Mouse (Mus musculus): ENCODE results near the gene Alms1.

DNA sequence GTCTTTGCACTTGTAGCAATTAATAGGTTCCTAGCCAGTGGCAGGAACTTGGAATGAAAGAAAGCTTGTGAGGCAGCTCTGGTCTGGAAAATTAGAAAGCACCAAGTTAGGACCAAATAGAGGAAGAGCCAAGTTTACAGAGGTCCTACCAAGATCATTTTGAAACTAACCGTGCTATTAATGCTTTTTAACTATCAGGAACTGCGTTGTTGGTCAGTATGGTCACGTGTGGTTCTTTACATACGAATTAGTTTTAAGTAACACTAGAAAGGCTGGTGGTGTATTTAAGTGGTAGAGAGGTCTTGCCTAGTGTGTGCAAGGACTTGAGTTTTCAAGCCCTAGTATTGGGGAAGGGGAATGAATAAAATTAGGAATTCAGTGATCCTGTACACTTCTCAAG is 1.2 kb downstream of the Alms1 start:
- TF ChIP-seq POLR2A (IDR thresholded peaks at IDR 0.05; ENCODE audit: borderline replicate concordance, control insufficient read depth, low read depth, low read length) = no peak
- no peak for TF ChIP-seq CTCF (IDR thresholded peaks at IDR 0.05; ENCODE audit: control insufficient read depth, insufficient read depth, low read length)
